Mouse (Mus musculus): Measurements from ENCODE around the gene Ntn1.
A peak's percentile ranks its signal among the peaks of the same experiment; 100 is the strongest.

Gene Ntn1

GRCm38 (mm10) chr11:68324863-68325262, 75.8 kb downstream of the Ntn1 start:
- DNase-seq, result no peak

GRCm38 (mm10) chr11:68321417-68321816, 79.2 kb downstream of the Ntn1 start:
- DNase-seq, result peak; percentile 63

DNA sequence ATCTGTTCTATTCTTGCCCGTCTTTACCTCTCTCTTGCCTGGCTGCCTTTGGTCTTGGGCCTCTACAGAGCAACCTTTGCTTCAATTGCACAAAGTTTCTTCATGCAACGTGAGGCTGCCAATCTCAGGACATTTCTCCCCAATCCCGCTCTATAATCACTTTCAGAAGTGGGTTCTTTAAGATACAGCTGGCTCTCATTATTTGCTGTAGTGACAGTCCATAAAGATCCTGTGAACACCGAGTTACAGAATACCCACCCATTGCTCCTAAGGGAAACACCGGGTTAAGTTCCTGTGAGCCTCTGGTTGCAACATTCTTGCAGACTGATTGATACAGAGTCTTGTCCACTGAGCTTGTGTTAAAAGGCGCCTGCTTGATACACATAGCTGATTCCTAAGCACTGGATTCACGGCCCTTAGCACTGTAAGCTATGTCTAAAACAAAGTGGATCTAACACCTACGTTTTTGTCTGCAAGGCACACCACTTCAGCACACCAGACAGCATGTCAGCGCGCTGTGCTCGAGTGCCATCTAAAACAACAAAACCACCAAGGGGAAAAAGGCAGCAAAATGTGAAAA, 85.0 kb downstream of the Ntn1 start:
- DNase-seq, result no peak

DNA sequence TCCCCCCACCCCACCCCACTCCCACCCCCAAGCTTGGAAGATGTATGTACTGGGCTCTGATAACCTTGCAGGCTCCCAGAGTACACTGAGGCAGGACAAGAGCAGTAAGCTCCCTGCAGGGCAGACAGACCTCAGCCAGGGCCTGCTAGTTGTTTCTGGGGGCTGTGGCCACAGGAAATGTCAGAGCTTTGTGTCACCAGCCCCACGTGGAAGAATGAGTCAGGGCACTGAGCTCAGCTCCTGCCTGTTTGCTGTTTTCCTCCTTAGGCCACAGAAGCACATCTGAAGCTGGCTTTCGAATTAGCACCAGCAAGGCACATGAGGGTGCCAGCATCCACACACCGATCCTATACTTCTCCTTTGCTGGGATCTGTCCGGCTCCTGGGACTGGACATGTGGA, 86.8 kb downstream of the Ntn1 start:
- DNase-seq, result no peak

DNA sequence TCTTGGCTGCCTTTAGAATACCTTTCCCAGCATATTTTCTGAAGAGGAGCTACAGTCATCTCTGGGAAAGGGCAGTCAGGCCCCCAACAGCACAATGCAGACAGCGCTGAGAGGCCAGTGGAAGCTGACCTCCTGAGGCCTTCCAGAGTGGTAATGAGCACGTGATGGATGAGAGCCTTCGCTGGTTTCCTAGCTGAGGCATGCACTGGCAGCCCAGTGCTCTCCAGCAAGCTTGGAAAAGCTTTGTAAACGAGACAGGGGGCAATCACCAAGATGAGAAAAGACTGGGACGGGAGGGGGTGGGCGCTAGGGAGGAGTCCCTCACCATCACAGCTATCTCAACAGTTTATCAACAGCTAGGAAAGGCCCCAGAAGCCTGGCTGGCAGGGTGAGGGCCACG, 87.6 kb downstream of the Ntn1 start:
- DNase-seq, result no peak

DNA sequence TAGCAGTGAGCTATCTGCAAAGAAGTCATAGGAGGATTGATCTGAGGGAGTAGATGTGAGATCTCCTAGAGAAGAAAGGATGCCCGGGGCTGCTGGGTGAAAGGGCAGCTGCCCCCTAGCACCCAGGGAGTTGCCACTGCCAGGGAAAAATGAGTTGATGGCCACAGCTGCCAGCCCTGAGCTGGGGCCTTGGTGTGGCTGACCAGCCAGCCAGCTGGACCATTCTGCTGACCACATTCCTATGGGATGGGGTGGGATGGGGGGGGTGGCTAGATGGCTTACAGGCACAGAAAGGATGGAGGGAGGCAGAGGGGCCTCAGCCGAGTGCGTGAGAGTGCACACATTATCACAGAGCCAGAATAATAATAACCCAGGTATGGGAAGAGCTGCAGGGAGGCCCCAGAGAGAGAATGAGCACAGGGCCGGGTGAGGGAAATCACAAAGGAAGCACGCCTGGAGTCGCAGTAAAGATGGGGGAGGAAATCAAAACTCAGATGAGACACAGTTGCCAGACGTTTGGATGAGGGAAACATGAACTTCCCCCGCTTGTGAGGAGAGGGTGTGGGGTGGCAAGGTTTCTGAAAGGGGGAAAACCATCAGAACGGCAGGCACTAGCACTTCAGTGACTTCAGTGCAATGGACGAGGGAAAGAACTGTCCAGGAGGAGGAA, 91.6 kb downstream of the Ntn1 start:
- DNase-seq, result no peak

GRCm38 (mm10) chr11:68305997-68306396, 94.6 kb downstream of the Ntn1 start:
- no peak for DNase-seq

DNA sequence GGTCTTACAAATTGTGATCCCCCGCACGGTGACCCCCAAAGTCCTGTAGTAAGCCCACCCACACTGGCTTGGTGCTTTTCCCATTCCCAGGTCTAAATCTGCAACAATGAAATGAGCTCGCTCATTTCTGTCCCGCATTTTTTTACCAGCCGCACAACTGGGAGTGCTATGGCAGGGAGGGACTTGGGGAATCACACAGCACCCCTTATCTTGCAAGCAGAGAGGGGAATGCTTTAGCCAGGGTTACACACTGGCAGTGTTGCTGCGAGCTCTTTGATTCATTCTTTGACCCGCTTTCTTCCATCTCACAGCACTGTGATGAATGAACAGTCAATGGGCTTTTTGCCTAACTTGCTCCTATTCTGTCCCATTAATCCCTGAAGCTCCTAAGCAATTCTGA, 98.3 kb downstream of the Ntn1 start:
- no peak for DNase-seq

- no peak for DNase-seq
These were observed 99.0 kb downstream of the Ntn1 start for GRCm38 (mm10) chr11:68301660-68302059.

DNA sequence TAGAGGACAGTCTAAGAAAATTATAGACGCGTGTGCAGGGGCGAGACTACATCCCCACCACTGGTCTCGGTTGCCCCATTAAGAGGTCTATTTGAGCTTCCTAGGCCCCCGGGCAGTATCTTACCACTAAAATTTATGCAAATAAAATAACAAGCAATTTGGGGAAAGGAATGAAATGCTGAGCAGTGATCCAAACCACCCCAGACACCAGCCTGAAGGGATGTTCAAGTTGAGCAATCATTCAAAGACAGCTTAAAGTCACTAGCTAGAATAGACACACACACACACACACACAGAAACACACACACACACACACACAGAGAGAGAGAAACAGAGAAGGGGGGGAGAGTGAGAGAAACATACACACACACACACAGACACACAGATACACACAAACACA, 105.1 kb downstream of the Ntn1 start:
- DNase-seq, result no peak

DNA sequence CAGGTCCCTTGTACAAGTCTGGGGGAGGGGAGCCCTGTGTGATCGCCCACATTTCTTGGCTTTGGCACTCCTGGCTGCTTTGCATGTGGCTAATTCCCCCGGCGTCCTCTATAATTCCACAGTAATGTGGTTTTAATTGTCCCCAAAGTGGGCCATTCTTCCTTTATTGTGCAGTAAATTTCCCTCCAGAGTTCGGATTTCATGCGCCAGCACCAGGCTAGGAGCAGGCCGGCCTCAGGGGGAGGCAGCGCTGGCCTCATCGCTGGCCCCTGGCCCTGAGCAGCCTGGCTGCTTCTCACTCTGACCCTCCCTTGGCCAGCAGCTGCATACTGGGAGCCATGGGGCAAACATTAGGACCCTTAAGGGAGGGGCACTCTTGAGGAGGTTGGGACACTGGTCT, 110.0 kb downstream of the Ntn1 start:
- DNase-seq, result peak; percentile 30

DNA sequence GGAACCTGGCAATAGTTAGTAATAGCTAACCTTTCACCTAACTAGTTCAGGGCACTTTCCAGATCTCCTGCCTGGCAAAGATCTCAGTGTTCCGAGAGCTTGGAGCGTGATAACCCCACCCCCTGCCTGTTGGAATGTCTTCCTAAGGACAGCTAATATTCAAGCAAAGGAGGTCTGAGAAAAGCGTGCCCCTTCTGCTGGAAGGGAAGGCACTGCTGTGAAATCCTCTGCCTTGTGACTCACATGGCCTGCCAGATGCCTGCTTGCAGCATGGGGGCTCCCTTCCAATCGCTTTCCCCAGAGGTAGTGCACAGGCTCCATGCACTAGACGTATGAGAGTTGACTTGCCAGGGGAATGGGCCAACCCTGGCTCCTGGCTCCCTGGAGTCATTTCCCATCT, 113.3 kb downstream of the Ntn1 start:
- DNase-seq, result peak; percentile 49

DNA sequence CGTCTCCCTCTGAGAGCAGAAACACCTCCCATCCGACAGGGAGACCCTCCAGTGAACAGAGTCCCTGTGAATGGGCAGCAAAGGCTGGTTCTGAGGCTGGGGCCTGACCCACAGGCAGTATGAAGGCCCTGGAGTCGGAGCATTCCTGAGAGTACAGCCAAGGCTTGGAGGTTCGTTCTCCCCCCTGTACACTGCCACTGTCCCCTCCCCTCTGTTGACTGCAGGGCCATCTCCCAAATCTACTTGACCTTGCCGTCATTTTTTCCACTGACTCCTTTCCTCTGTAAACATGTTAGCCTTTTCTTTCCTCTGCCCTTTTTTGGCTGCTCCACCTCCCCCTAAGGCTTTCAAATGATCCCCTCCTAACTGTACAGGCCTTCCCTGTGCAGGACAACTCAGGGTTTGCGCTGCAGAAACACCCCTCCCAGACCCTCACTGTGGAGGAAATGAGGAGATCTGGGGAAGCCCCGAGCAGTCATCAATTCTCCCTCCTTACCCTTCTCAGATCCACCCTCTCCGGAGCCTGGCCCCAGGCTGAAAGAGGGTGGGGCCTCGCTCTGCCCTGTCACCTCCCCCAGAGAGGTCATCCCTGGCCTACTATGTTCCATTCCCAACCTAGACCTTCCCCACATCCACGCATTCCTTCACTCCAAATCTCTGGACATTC, 114.3 kb downstream of the Ntn1 start:
- DNase-seq, result peak; percentile 35

- DNase-seq, result no peak
These were observed 114.9 kb downstream of the Ntn1 start for GRCm38 (mm10) chr11:68285754-68286141.

DNA sequence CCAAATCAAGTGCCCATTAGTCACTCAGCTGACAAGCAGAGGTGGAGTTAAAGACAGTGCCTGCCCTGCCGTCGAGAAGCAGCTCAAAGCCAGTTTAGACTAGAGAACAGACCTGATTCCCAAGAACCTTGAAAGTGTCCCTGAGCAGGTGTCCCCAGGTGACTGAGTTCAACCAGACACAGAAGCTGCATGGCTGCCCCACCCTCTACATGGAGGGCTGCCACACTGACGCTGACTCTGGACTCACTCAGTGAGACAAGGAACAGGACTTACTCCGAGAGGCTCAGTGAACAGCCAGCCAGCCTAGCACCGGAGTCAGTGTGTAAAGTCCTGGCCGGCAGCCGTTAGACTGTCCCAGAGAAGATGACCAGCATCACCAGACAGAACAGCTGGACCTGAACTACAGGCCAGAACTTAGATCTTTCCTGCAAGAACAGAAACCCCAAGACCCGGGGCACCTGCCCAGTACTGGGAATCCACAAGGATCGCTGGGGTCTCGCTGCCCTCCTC, 120.6 kb downstream of the Ntn1 start:
- DNase-seq, result no peak

DNA sequence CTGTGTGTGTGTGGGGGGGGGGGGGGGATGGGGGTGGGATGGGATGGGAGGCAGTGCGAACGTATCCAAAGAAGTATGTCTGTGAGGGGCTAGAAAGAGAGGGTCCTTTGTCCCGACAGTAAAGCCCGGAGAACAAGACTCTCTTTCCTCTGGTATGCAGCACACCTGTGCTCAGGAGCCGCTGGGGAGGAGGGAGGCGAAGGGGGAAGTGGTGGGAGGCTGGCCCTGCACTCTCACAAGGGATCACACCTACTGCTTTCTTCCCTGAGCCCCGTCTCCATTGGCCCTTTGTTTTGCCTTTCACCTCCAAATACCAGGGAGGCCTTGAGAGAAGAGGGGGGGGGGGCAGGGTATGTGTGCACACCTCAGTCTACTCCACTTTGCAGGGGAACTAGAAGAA, 123.7 kb downstream of the Ntn1 start:
- no peak for DNase-seq

GRCm38 (mm10) chr11:68274331-68274811, 126.3 kb downstream of the Ntn1 start:
- no peak for DNase-seq

- no peak for DNase-seq
These were observed 126.8 kb downstream of the Ntn1 start for GRCm38 (mm10) chr11:68273855-68274254.

- peak; percentile 11 for DNase-seq
These were observed 129.7 kb downstream of the Ntn1 start for GRCm38 (mm10) chr11:68270730-68271467.

DNA sequence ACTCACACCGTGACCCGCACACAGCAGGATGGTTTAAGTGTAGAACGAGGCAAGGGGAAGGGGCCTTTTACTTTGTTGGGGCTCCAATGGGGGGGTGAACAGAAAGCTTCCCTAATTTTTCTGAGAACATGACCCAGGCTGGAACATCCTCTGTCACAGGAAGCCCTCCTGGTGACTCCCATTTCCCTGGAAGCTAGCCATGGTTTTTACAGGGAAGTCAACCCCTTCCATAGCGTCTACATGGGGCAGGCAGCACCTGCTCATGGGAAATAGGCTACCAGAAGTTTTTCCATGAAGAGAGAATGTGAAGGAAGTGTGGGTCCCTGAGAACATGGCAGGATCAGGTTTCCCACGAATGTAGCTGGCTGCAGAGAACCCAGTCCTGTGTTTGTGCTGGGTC, 136.3 kb downstream of the Ntn1 start:
- no peak for DNase-seq

- DNase-seq, result no peak
These were observed 137.5 kb downstream of the Ntn1 start for GRCm38 (mm10) chr11:68263100-68263499.

- DNase-seq, result peak; percentile 17
These were observed 139.3 kb downstream of the Ntn1 start for GRCm38 (mm10) chr11:68261162-68261892.

GRCm38 (mm10) chr11:68260399-68260798, 140.2 kb downstream of the Ntn1 start:
- no peak for DNase-seq
